Comparison of ENCODE assay signal across 7 mouse cellular contexts in the genomic region with DNA sequence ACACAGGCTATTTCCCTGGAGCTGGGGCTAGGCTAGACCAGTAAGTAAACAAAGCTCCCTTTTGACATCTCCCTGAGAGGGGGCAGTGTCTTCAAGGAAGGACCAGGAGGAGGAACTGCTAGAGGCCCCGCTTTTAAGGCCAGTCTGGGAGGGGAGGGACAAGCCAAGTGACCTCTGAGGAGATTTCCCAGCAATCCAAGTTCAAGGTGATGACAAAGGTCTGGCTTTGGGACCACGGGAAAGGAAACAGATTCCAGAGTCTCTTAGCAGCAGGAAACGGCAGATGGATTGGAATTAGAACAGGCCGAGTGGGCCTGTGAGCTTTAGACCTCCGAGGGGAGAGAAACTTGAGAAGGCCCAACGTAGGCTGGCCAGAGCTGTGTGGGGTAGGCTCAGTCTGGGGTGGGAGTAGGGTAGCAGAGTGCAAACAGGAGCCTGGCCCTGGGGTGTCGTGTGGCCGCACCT.
DNase-seq lines count a peak whose midpoint lies in the region; ATAC-seq and TF ChIP-seq lines count a peak whose summit lies in the region.

No protein-coding gene starts in this region.

- 11% methylated on average over 8 of the region's 8 CpGs for whole genome bisulfite sequencing in embryonic facial prominence, embryonic 13.5 days
- WGBS in hindbrain, embryonic 14.5 days: 44% methylated on average over 8 of the region's 8 CpGs
- WGBS in limb, embryonic 14.5 days: 15% methylated on average over 8 of the region's 8 CpGs
- 51% methylated on average over 8 of the region's 8 CpGs for WGBS in cerebellum, adult 2 months

- no peaks in the 10 kb centered on the region; the same call in 1 of the 2 replicates for H3K36me3 ChIP-seq in embryonic facial prominence, embryonic 13.5 days
- H3K36me3 ChIP-seq in hindbrain, embryonic 14.5 days (replicated peaks; ENCODE audit: control insufficient read depth, insufficient read depth): no peaks in the 10 kb centered on the region
- no peaks in the 10 kb centered on the region for H3K36me3 ChIP-seq in limb, embryonic 14.5 days (ENCODE audit: control insufficient read depth, insufficient read depth, low read length)

- intact Hi-C loops in left cerebral cortex, postnatal 10 days (cut with DNase I): no loop called here

- no peak for TF ChIP-seq CTCF in cerebellum, adult 2 months (IDR thresholded peaks at IDR 0.05; ENCODE audit: borderline replicate concordance, insufficient read depth, low read depth, low read length)

- no peak for ATAC-seq in embryonic facial prominence, embryonic 13.5 days (ENCODE audit: insufficient number of reproducible peaks, insufficient read depth, low FRiP score, low TSS enrichment, low read depth)
- no peak for ATAC-seq in hindbrain, embryonic 14.5 days (ENCODE audit: low FRiP score)
- ATAC-seq in limb, embryonic 14.5 days (ENCODE audit: low FRiP score, low read depth): peak; percentile 79

- TF ChIP-seq POLR2A in limb, embryonic 14.5 days (IDR thresholded peaks at IDR 0.05; ENCODE audit: borderline replicate concordance, extremely low read depth, insufficient read depth, insufficient read length): no peak
- no peak for TF ChIP-seq POLR2A in cerebellum, adult 2 months (IDR thresholded peaks at IDR 0.05; ENCODE audit: borderline replicate concordance, insufficient read depth, low read length)

- no peak overlapping the region for H3K4me3 ChIP-seq in embryonic facial prominence, embryonic 13.5 days
- H3K4me3 ChIP-seq in hindbrain, embryonic 14.5 days (replicated peaks; ENCODE audit: low read length): no peak overlapping the region
- H3K4me3 ChIP-seq in limb, embryonic 14.5 days (replicated peaks; ENCODE audit: low read length): no peak overlapping the region
- no peak overlapping the region for H3K4me3 ChIP-seq in cerebellum, adult 2 months (replicated peaks; ENCODE audit: insufficient read depth, low read depth, low read length)

- peak; percentile 30 for DNase-seq in embryo, embryonic 11.5 days (ENCODE audit: low read depth, low spot score)
- no peak for DNase-seq in hindbrain, embryonic 14.5 days (ENCODE audit: low spot score)
- peak; percentile 63 for DNase-seq in limb, embryonic 14.5 days (ENCODE audit: low spot score)
- DNase-seq in left cerebral cortex, postnatal 10 days (ENCODE audit: extremely low spot score in 1 of 2, low spot score in 2 of 2): no peak
- no peak for DNase-seq in cerebellum, adult 8-10 months
- DNase-seq in cerebellum, adult 2 months: no peak

- H3K9ac ChIP-seq in embryonic facial prominence, embryonic 13.5 days: no peak overlapping the region
- no peak overlapping the region for H3K9ac ChIP-seq in hindbrain, embryonic 14.5 days
- peak overlapping the region; percentile 8; the same call in 1 of the 2 replicates for H3K9ac ChIP-seq in limb, embryonic 14.5 days (ENCODE audit: low read depth, low read length, severe bottlenecking)

- no peak overlapping the region for H3K4me2 ChIP-seq in embryonic facial prominence, embryonic 13.5 days
- H3K4me2 ChIP-seq in hindbrain, embryonic 14.5 days (replicated peaks): no peak overlapping the region
- no peak overlapping the region for H3K4me2 ChIP-seq in limb, embryonic 14.5 days (replicated peaks; ENCODE audit: low read depth, low read length, severe bottlenecking)

- peaks cover 30% of the 10 kb centered on the region for H3K4me1 ChIP-seq in embryonic facial prominence, embryonic 13.5 days
- H3K4me1 ChIP-seq in hindbrain, embryonic 14.5 days (replicated peaks; ENCODE audit: control insufficient read depth, insufficient read depth, low read length): no peaks in the 10 kb centered on the region
- peaks cover 24% of the 10 kb centered on the region for H3K4me1 ChIP-seq in limb, embryonic 14.5 days (ENCODE audit: control insufficient read depth, insufficient read depth, low read length)
- H3K4me1 ChIP-seq in cerebellum, adult 2 months (ENCODE audit: control insufficient read depth, insufficient read depth, low read length): peaks cover 4% of the 10 kb centered on the region

- H3K27ac ChIP-seq in embryonic facial prominence, embryonic 13.5 days: peak overlapping the region; percentile 69
- H3K27ac ChIP-seq in hindbrain, embryonic 14.5 days: 0 out of 2 replicates have a peak overlapping the region, but pooled peaks have one; percentile 43
- peak overlapping the region; percentile 63 for H3K27ac ChIP-seq in limb, embryonic 14.5 days (replicated peaks; ENCODE audit: low read depth, low read length)
- H3K27ac ChIP-seq in cerebellum, adult 2 months (ENCODE audit: insufficient read depth, low read length): no peak overlapping the region

- no peaks in the 10 kb centered on the region for H3K27me3 ChIP-seq in embryonic facial prominence, embryonic 13.5 days
- H3K27me3 ChIP-seq in hindbrain, embryonic 14.5 days (ENCODE audit: control insufficient read depth, insufficient read depth, low read length): no peaks in the 10 kb centered on the region
- H3K27me3 ChIP-seq in limb, embryonic 14.5 days (ENCODE audit: control insufficient read depth, insufficient read depth, low read length): no peaks in the 10 kb centered on the region
- no peaks in the 10 kb centered on the region; the same call in 1 of the 2 replicates for H3K27me3 ChIP-seq in cerebellum, adult 2 months (ENCODE audit: control insufficient read depth, insufficient read depth, low read length)

- H3K9me3 ChIP-seq in embryonic facial prominence, embryonic 13.5 days: no peaks in the 10 kb centered on the region
- no peaks in the 10 kb centered on the region for H3K9me3 ChIP-seq in hindbrain, embryonic 14.5 days (ENCODE audit: control insufficient read depth, low read length)
- no peaks in the 10 kb centered on the region for H3K9me3 ChIP-seq in limb, embryonic 14.5 days (ENCODE audit: control insufficient read depth, low read length)

Comparison
In these comparisons a context has a peak if more than half of its experiments do, and no peak if none do; other contexts are left out.
1. DNase-seq: peak in embryo, embryonic 11.5 days (single experiment) and limb, embryonic 14.5 days (single experiment); none in hindbrain, embryonic 14.5 days (single experiment), left cerebral cortex, postnatal 10 days (0 of 2), cerebellum, adult 8-10 months (single experiment) and cerebellum, adult 2 months (0 of 2).